8 mouse cellular contexts compared by ENCODE assay signal in the genomic region with DNA sequence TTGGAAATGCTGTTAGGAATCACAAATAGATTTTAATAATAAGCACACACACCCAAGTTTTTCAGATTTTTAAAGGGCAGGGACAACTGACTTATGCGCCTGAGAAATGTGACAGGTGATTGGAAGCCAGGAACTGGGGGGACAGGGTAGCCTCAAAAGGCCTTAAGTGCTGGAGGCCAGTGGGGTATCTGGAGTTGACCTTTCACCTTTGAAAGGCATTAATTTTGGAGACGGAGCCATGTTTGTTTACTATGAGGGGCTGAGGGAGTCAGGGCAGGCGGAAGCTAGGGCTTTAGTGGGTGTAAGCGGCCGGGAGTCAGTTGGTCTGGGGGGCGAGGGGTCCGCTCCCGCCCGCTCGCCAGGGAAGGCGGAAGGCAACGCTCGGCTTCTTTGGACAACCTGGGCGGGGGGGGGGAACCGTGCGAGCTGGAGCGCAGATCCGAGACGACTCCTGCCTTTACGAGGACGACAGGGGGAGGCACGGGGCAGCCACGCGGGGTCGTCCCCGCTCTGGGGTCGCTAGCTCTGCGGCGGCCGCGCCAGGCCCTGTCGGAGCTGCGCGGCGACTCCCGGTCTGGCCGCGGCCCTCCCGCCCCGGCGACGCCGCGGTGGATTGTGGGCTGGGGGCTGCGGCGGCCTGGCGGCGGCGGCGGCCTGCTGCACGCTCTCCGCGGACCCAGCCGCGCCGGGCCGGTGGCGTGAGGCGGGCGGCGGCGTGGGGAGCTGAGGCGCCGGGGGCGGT. TPM values are rescaled to one million over a fixed set of nuclear protein-coding genes. Genes with fewer than 3 reads are reported as not detected.
A peak's percentile ranks its signal among the peaks of the same experiment; 100 is the strongest.
DNase-seq lines count a peak whose midpoint lies in the region; ATAC-seq and TF ChIP-seq lines count a peak whose summit lies in the region.

No protein-coding gene starts in this region.

- H3K4me3 ChIP-seq in MEL (ENCODE audit: control insufficient read depth in 1 of 2, insufficient read depth in 1 of 2, low read depth in 2 of 2, low read length in 2 of 2), result peak overlapping the region; percentile 95 to 99
- H3K4me3 ChIP-seq in embryonic facial prominence, embryonic 12.5 days, result peak overlapping the region; percentile 81
- H3K4me3 ChIP-seq in heart, embryonic 14.5 days (ENCODE audit: control insufficient read depth in 1 of 2, insufficient read depth in 1 of 2, low read depth in 1 of 2, low read length in 2 of 2), result peak overlapping the region; percentile 88 to 95
- H3K4me3 ChIP-seq in limb, embryonic 12.5 days (replicated peaks), result peak overlapping the region; percentile 92
- peak overlapping the region; percentile 88 for H3K4me3 ChIP-seq in midbrain, embryonic 13.5 days (replicated peaks)
- H3K4me3 ChIP-seq in stomach, embryonic 15.5 days (replicated peaks), result peak overlapping the region; percentile 96

- peaks cover 38% of the 10 kb centered on the region for H3K79me2 ChIP-seq in MEL (ENCODE audit: control insufficient read depth, insufficient read depth, low read length, poor library complexity)

- peaks cover 10 to 19% of the 10 kb centered on the region in 2 experiments for H3K4me1 ChIP-seq in MEL (ENCODE audit: control insufficient read depth in 1 of 2, insufficient read depth in 2 of 2, low read length in 2 of 2)
- H3K4me1 ChIP-seq in embryonic facial prominence, embryonic 12.5 days, result peaks cover 4% of the 10 kb centered on the region; the same call in 1 of the 2 replicates
- H3K4me1 ChIP-seq in heart, embryonic 14.5 days (ENCODE audit: control insufficient read depth in 2 of 2, insufficient read depth in 2 of 2, low read length in 2 of 2), result peaks cover 0 to 20% of the 10 kb centered on the region in 2 experiments; a peak in 3 of 4 replicates
- H3K4me1 ChIP-seq in limb, embryonic 12.5 days (replicated peaks), result peaks cover 9% of the 10 kb centered on the region
- H3K4me1 ChIP-seq in midbrain, embryonic 13.5 days (replicated peaks), result peaks cover 17% of the 10 kb centered on the region
- H3K4me1 ChIP-seq in stomach, embryonic 15.5 days, result no peaks in the 10 kb centered on the region

- peak; percentile 58 for DNase-seq in adrenal gland, postnatal 25 days
- DNase-seq in adrenal gland, adult 8-10 months, result no peak
- DNase-seq in MEL (ENCODE audit: low read depth, low spot score), result peak; percentile 66

- peak overlapping the region; percentile 75 for H3K27ac ChIP-seq in MEL (ENCODE audit: control insufficient read depth, low read depth, low read length)
- H3K27ac ChIP-seq in embryonic facial prominence, embryonic 12.5 days, result peak overlapping the region; percentile 97
- peak overlapping the region; percentile 96 for H3K27ac ChIP-seq in heart, embryonic 14.5 days (replicated peaks in 1 of 2; ENCODE audit: control insufficient read depth in 1 of 2, insufficient read depth in 1 of 2, low read depth in 2 of 2, low read length in 2 of 2)
- H3K27ac ChIP-seq in limb, embryonic 12.5 days, result peak overlapping the region; percentile 99
- H3K27ac ChIP-seq in midbrain, embryonic 13.5 days, result peak overlapping the region; percentile 98
- H3K27ac ChIP-seq in stomach, embryonic 15.5 days, result peak overlapping the region; percentile 94

- TF ChIP-seq EP300 in MEL (IDR thresholded peaks at IDR 0.05; ENCODE audit: low read depth in 1 of 2, low read length in 2 of 2), result no peak

- TF ChIP-seq POLR2A in MEL (IDR thresholded peaks at IDR 0.05; ENCODE audit: control insufficient read depth in 1 of 2, insufficient read depth in 1 of 2, low read depth in 1 of 2, low read length in 2 of 2, poor library complexity in 1 of 2), result peak; percentile 75 to 96

- peak overlapping the region; percentile 100 for H3K9ac ChIP-seq in MEL (ENCODE audit: control insufficient read depth, low read depth, low read length, poor library complexity, severe bottlenecking)
- peak overlapping the region; percentile 99 for H3K9ac ChIP-seq in embryonic facial prominence, embryonic 12.5 days
- peak overlapping the region; percentile 98 for H3K9ac ChIP-seq in heart, embryonic 14.5 days (ENCODE audit: low read length)
- H3K9ac ChIP-seq in limb, embryonic 12.5 days (replicated peaks), result peak overlapping the region; percentile 99
- peak overlapping the region; percentile 99 for H3K9ac ChIP-seq in midbrain, embryonic 13.5 days (replicated peaks)
- peak overlapping the region; percentile 94 for H3K9ac ChIP-seq in stomach, embryonic 15.5 days

- no peak for TF ChIP-seq CTCF in MEL (IDR thresholded peaks at IDR 0.05 in 2 of 3, conservative IDR thresholded peaks at IDR 0.05 in 1 of 3; ENCODE audit: control insufficient read depth in 1 of 3, insufficient read depth in 1 of 3, low read depth in 2 of 3, low read length in 3 of 3, poor library complexity in 1 of 3, severe bottlenecking in 1 of 3)

- no peaks in the 10 kb centered on the region for H3K27me3 ChIP-seq in MEL (ENCODE audit: control insufficient read depth in 1 of 2, insufficient read depth in 2 of 2, low read length in 2 of 2)
- H3K27me3 ChIP-seq in embryonic facial prominence, embryonic 12.5 days, result no peaks in the 10 kb centered on the region
- H3K27me3 ChIP-seq in heart, embryonic 14.5 days (ENCODE audit: control insufficient read depth, insufficient read depth, low read length), result no peaks in the 10 kb centered on the region
- no peaks in the 10 kb centered on the region for H3K27me3 ChIP-seq in limb, embryonic 12.5 days
- no peaks in the 10 kb centered on the region for H3K27me3 ChIP-seq in midbrain, embryonic 13.5 days
- no peaks in the 10 kb centered on the region for H3K27me3 ChIP-seq in stomach, embryonic 15.5 days (replicated peaks)

- H3K36me3 ChIP-seq in MEL (ENCODE audit: control insufficient read depth in 1 of 2, insufficient read depth in 2 of 2, low read length in 2 of 2), result peaks cover 0 to 28% of the 10 kb centered on the region in 2 experiments; a peak in 2 of 4 replicates
- H3K36me3 ChIP-seq in embryonic facial prominence, embryonic 12.5 days, result no peaks in the 10 kb centered on the region
- no peaks in the 10 kb centered on the region for H3K36me3 ChIP-seq in heart, embryonic 14.5 days (ENCODE audit: control insufficient read depth, insufficient read depth, low read length)
- H3K36me3 ChIP-seq in limb, embryonic 12.5 days, result no peaks in the 10 kb centered on the region
- no peaks in the 10 kb centered on the region for H3K36me3 ChIP-seq in midbrain, embryonic 13.5 days
- no peaks in the 10 kb centered on the region for H3K36me3 ChIP-seq in stomach, embryonic 15.5 days

- H3K4me2 ChIP-seq in embryonic facial prominence, embryonic 12.5 days (replicated peaks), result peak overlapping the region; percentile 63
- peak overlapping the region; percentile 71 for H3K4me2 ChIP-seq in heart, embryonic 14.5 days (ENCODE audit: low read length)
- peak overlapping the region; percentile 62 for H3K4me2 ChIP-seq in limb, embryonic 12.5 days
- peak overlapping the region; percentile 65 for H3K4me2 ChIP-seq in midbrain, embryonic 13.5 days (replicated peaks)
- H3K4me2 ChIP-seq in stomach, embryonic 15.5 days, result peak overlapping the region; percentile 66

- no peak for TF ChIP-seq RAD21 in MEL (IDR thresholded peaks at IDR 0.05; ENCODE audit: low read depth, low read length)

- under 1% methylated on average over 45 of the region's 65 CpGs for WGBS in embryonic facial prominence, embryonic 12.5 days
- WGBS in heart, embryonic 14.5 days, result under 1% methylated on average over 57 of the region's 65 CpGs
- under 1% methylated on average over 29 of the region's 65 CpGs for WGBS in limb, embryonic 12.5 days
- under 1% methylated on average over 41 of the region's 65 CpGs for WGBS in midbrain, embryonic 13.5 days
- WGBS in stomach, embryonic 15.5 days, result under 1% methylated on average over 58 of the region's 65 CpGs

- ATAC-seq in embryonic facial prominence, embryonic 12.5 days (ENCODE audit: insufficient number of reproducible peaks, insufficient read depth, low FRiP score, low TSS enrichment), result peak; percentile 90
- peak; percentile 81 for ATAC-seq in heart, embryonic 14.5 days (ENCODE audit: insufficient number of reproducible peaks, insufficient read depth, low FRiP score, low read depth)
- ATAC-seq in limb, embryonic 12.5 days (ENCODE audit: insufficient number of reproducible peaks, insufficient read depth, low FRiP score, low TSS enrichment, low read depth), result peak; percentile 74
- peak; percentile 95 for ATAC-seq in midbrain, embryonic 13.5 days
- peak; percentile 75 for ATAC-seq in stomach, embryonic 15.5 days (ENCODE audit: insufficient read depth, low FRiP score, low read depth)

- no peaks in the 10 kb centered on the region for H3K9me3 ChIP-seq in MEL (replicated peaks; ENCODE audit: insufficient read depth, low read length)
- no peaks in the 10 kb centered on the region for H3K9me3 ChIP-seq in embryonic facial prominence, embryonic 12.5 days
- no peaks in the 10 kb centered on the region for H3K9me3 ChIP-seq in heart, embryonic 14.5 days (ENCODE audit: control insufficient read depth, low read length)
- H3K9me3 ChIP-seq in limb, embryonic 12.5 days, result no peaks in the 10 kb centered on the region
- H3K9me3 ChIP-seq in midbrain, embryonic 13.5 days, result no peaks in the 10 kb centered on the region
- H3K9me3 ChIP-seq in stomach, embryonic 15.5 days, result no peaks in the 10 kb centered on the region

TF ChIP-seq in MEL, 35 proteins besides CTCF, POLR2A, EP300 and RAD21 (continues in another document):
- TF ChIP-seq NELFE (IDR thresholded peaks at IDR 0.05; ENCODE audit: low read depth, low read length), result peak; percentile 66
- TF ChIP-seq TCF12 (IDR thresholded peaks at IDR 0.05; ENCODE audit: low read depth, low read length), result peak; percentile 51; the same call in 1 of the 2 replicates
- TF ChIP-seq MAFK (IDR thresholded peaks at IDR 0.05; ENCODE audit: borderline replicate concordance, low read depth, low read length), result no peak
- TF ChIP-seq TBP (IDR thresholded peaks at IDR 0.05; ENCODE audit: low read depth, low read length), result 0 out of 2 replicates have a peak, but pooled peaks have one; percentile 28
- peak; percentile 54 for TF ChIP-seq MXI1 (IDR thresholded peaks at IDR 0.05; ENCODE audit: low read depth, low read length)
- TF ChIP-seq ZC3H11A (IDR thresholded peaks at IDR 0.05; ENCODE audit: low read depth, low read length), result no peak
- TF ChIP-seq ZMIZ1 (IDR thresholded peaks at IDR 0.05; ENCODE audit: low read depth, low read length), result peak; percentile 67; the same call in 1 of the 2 replicates

RNA-seq across cellular contexts. Expression of a gene that starts 0.6 kb away (rescaled TPM):
- total RNA-seq in adrenal gland, postnatal 25 days (2021), result 35.4 and 38.1 TPM in 2 replicates
- 10 to 100 TPM; 29.9 to 43.6 (median 37.8) TPM for total RNA-seq in adrenal gland, adult 8-10 months (2022)
- 14.2 and 16.1 TPM in 2 replicates for total RNA-seq in MEL (2012; rRNA removed)
- 10 to 100 TPM in 1 of 2 experiments, not detected in 1; 13.2 TPM for polyA plus RNA-seq in MEL (2012; ENCODE audit: insufficient read depth in 1 of 2, insufficient read length in 2 of 2, low read depth in 1 of 2, low replicate concordance in 2 of 2, missing spikeins in 1 of 2)
- 19.2 and 20.7 TPM in 2 replicates for polyA plus RNA-seq in embryonic facial prominence, embryonic 12.5 days (2016; fragmentation: Nextera tagmentation; extraction: Ambion mirVana)
- 12.3 and 13.2 TPM in 2 replicates for polyA plus RNA-seq in heart, embryonic 14.5 days (2014; fragmentation: Nextera tagmentation; extraction: Ambion mirVana)
- polyA plus RNA-seq in limb, embryonic 12.5 days (2016; fragmentation: Nextera tagmentation; extraction: Ambion mirVana), result 16.2 and 17.8 TPM in 2 replicates
- polyA plus RNA-seq in midbrain, embryonic 13.5 days (2015; fragmentation: Nextera tagmentation; extraction: Ambion mirVana), result 11.7 and 11.8 TPM in 2 replicates
- polyA plus RNA-seq in stomach, embryonic 15.5 days (2015; fragmentation: Nextera tagmentation; extraction: Ambion mirVana), result 11.2 and 14.1 TPM in 2 replicates
